Mouse (Mus musculus) bone marrow macrophage, adult 2 months (primary cell): ENCODE results near the gene 9130409I23Rik.

Experiments used
- CTCF ChIP-seq: IDR thresholded peaks from 2 replicates; pipeline ENCODE4 v1.5.1; 2012; ENCODE audit warnings: low read depth, mild to moderate bottlenecking, low read length, moderate library complexity
- POLR2A ChIP-seq: IDR thresholded peaks from 2 replicates; pipeline ENCODE4 v1.6.1; 2012; ENCODE audit warnings: mild to moderate bottlenecking, low read depth, low read length, borderline replicate concordance

GRCm38 (mm10) chr1:181022265-181022664 is 28.8 kb upstream of the 9130409I23Rik start:
- TF ChIP-seq POLR2A (no peak), CTCF (peak; percentile 66)
